Mouse (Mus musculus) forebrain, embryonic 16.5 days (tissue): ENCODE measurements around the gene Hyal2. TPM values are rescaled to one million over a fixed set of nuclear protein-coding genes. Genes with fewer than 3 reads are reported as not detected.

Source experiments
- ATAC-seq: fragments of 200-750 bp; cut with Nextera tagmentation; 2 replicates; pipeline ENCODE4 v1.8.0; 2017; ENCODE audit warnings: mild to moderate bottlenecking, moderate library complexity
- H3K27ac ChIP-seq: fragments of 300-500 bp; sonication (generic); 2 replicates; pipeline ENCODE4 v1.5.1; 2014; ENCODE audit warnings: low read length, control low read depth
- H3K27me3 ChIP-seq: fragments of 300-500 bp; sonication (generic); replicated peaks from 2 replicates; pipeline ENCODE4 v1.6.1; 2014; ENCODE audit warnings: low read length; ENCODE audit not compliant: control insufficient read depth, insufficient read depth
- H3K36me3 ChIP-seq: fragments of 300-500 bp; sonication (generic); 2 replicates; pipeline ENCODE4 v1.6.1; 2014; ENCODE audit not compliant: control insufficient read depth, insufficient read depth
- H3K4me1 ChIP-seq: fragments of 300-500 bp; sonication (generic); replicated peaks from 2 replicates; pipeline ENCODE4 v1.6.1; 2014; ENCODE audit warnings: low read length; ENCODE audit not compliant: control insufficient read depth, insufficient read depth
- H3K4me2 ChIP-seq: fragments of 300-500 bp; sonication (generic); 2 replicates; pipeline ENCODE4 v1.6.1; 2014; ENCODE audit warnings: mild to moderate bottlenecking, low read length, control low read depth
- H3K4me3 ChIP-seq: fragments of 300-500 bp; sonication (generic); replicated peaks from 2 replicates; pipeline ENCODE4 v1.5.1; 2014; ENCODE audit warnings: mild to moderate bottlenecking, low read length, control low read depth
- H3K9ac ChIP-seq: fragments of 300-500 bp; sonication (generic); replicated peaks from 2 replicates; pipeline ENCODE4 v1.6.1; 2014; ENCODE audit warnings: low read depth, low read length, control low read depth
- H3K9me3 ChIP-seq: fragments of 300-500 bp; sonication (generic); 2 replicates; pipeline ENCODE4 v1.6.1; 2016; ENCODE audit warnings: low read length; ENCODE audit not compliant: control insufficient read depth
- WGBS: fragments of 180-500 bp; shearing (Covaris S2); extraction: QIAGEN DNeasy Blood & Tissue Kit; methylation state at CpG from one replicate; pipeline ENCODE4 v1.1.7; 2014; 5-methylcytosine and 5-hydroxymethylcytosine counted together
- polyA plus RNA-seq: library from polyadenylated mRNA; unstranded; fragments of >200 nt; fragmentation: Nextera tagmentation; extraction: Ambion mirVana; gene quantifications from 2 replicates; pipeline ENCODE4 v1.2.1, GENCODE M21; 2015

Hyal2 gene
- polyA plus RNA-seq, 1 experiment from 2014 or later, result 69.7 TPM

GRCm38 (mm10) chr9:107551117-107551889, 16.4 kb upstream of the Hyal2 start, which contains the start of gene Rassf1:
Gene Rassf1 (plus strand): TSS chr9:107551555.
- ATAC-seq, result no peak
- Histone ChIP-seq H3K36me3 (no peaks in the 10 kb centered on the region), H3K9ac (peak within 1 kb of the TSS; percentile 65), H3K4me1 (peaks cover 50% of the 10 kb centered on the region), H3K27ac (no peak within 1 kb of the TSS), H3K27me3 (peaks cover 32% of the 10 kb centered on the region), H3K4me2 (peak within 1 kb of the TSS; percentile 72), H3K4me3 (peak within 1 kb of the TSS; percentile 45), H3K9me3 (no peaks in the 10 kb centered on the region)
- WGBS, result under 1% methylated on average over 63 of the region's 63 CpGs

GRCm38 (mm10) chr9:107551890-107552355, 15.8 kb upstream of the Hyal2 start:
- Histone ChIP-seq H3K4me3 (peak overlapping the region; percentile 45), H3K27me3 (peaks cover 32% of the 10 kb centered on the region), H3K4me2 (peak overlapping the region; percentile 72), H3K4me1 (peaks cover 49% of the 10 kb centered on the region), H3K9ac (peak overlapping the region; percentile 65; the same call in 1 of the 2 replicates), H3K36me3 (peaks cover 2% of the 10 kb centered on the region; the same call in 1 of the 2 replicates), H3K9me3 (no peaks in the 10 kb centered on the region), H3K27ac (no peak overlapping the region)
- no peak for ATAC-seq
- 13% methylated on average over 8 of the region's 8 CpGs for WGBS

GRCm38 (mm10) chr9:107552690-107553393, 14.9 kb upstream of the Hyal2 start:
- Histone ChIP-seq H3K4me2 (no peak overlapping the region), H3K27me3 (peaks cover 32% of the 10 kb centered on the region), H3K9me3 (no peaks in the 10 kb centered on the region), H3K27ac (no peak overlapping the region), H3K36me3 (peaks cover 8% of the 10 kb centered on the region; the same call in 1 of the 2 replicates), H3K4me1 (peaks cover 41% of the 10 kb centered on the region), H3K4me3 (no peak overlapping the region), H3K9ac (no peak overlapping the region)
- no peak for ATAC-seq
- 82% methylated on average over 5 of the region's 5 CpGs for WGBS

DNA sequence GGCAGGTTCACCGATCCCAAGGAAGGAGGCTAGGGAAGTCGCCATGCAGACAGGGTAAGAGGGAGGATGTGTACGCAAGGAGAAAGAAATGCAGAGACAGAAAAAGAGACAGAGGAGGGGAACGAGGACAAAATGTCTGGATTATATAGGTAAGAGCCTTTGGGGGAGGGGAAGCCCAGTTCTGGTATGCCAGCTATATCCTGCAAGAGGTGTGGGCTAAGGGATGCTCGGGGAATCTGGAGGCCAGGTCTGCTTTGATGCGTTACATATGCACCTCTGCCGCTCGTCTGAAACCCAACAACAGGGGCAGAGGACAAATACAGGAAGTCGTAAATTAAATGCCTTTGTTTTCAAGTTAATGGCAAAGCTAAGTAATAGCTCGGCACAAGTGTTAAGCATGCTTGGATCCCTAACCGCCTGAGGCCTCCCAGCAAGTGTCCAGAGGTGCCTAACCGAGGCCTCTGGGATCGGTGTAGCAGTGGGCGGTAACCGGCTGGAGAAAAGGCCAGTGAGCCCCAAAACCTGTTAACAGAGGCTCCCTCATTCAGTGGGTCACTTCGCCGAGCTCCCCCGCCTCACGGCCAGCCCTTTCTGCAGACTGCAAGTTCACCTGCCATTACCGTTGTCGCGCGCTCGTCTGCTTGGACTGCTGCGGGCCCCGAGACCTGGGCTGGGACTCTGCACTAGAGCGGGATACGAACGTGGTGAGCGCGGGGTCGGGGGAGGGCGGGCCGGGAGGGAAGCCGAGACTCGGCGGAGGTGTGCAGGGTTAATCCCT, 14.0 kb upstream of the Hyal2 start:
- Histone ChIP-seq H3K36me3 (peaks cover 16% of the 10 kb centered on the region), H3K4me3 (peak overlapping the region; percentile 86), H3K9me3 (no peaks in the 10 kb centered on the region), H3K4me2 (peak overlapping the region; percentile 97), H3K9ac (peak overlapping the region; percentile 75), H3K4me1 (peaks cover 41% of the 10 kb centered on the region), H3K27me3 (peaks cover 32% of the 10 kb centered on the region), H3K27ac (peak overlapping the region; percentile 67)
- ATAC-seq, result peak; percentile 69
- 3% methylated on average over 37 of the region's 37 CpGs for whole genome bisulfite sequencing

GRCm38 (mm10) chr9:107554319-107554825, 13.4 kb upstream of the Hyal2 start:
- H3K4me3 ChIP-seq, result peak overlapping the region; percentile 86
- peak overlapping the region; percentile 88 for H3K27ac ChIP-seq
- H3K4me2 ChIP-seq, result peak overlapping the region; percentile 97
- H3K36me3 ChIP-seq, result peaks cover 21% of the 10 kb centered on the region
- peak overlapping the region; percentile 86 for H3K9ac ChIP-seq
- peaks cover 30% of the 10 kb centered on the region for H3K27me3 ChIP-seq
- 1% methylated on average over 52 of the region's 53 CpGs for WGBS
- H3K4me1 ChIP-seq, result peaks cover 41% of the 10 kb centered on the region
- H3K9me3 ChIP-seq, result no peaks in the 10 kb centered on the region
- ATAC-seq, result peak; percentile 94

- Histone ChIP-seq H3K27me3 (peaks cover 24% of the 10 kb centered on the region), H3K4me3 (peak overlapping the region; percentile 86), H3K9me3 (no peaks in the 10 kb centered on the region), H3K27ac (peak overlapping the region; percentile 88), H3K9ac (peak overlapping the region; percentile 86), H3K4me1 (peaks cover 41% of the 10 kb centered on the region), H3K36me3 (peaks cover 28% of the 10 kb centered on the region), H3K4me2 (peak overlapping the region; percentile 97)
- ATAC-seq, result peak; percentile 24
- WGBS, result under 1% methylated on average over 23 of the region's 23 CpGs
These were observed 12.7 kb upstream of the Hyal2 start for GRCm38 (mm10) chr9:107555031-107555457.

- WGBS, result 45% methylated on average over 2 of the region's 2 CpGs
- no peak for ATAC-seq
- Histone ChIP-seq H3K4me2 (peak overlapping the region; percentile 97), H3K27me3 (peaks cover 18% of the 10 kb centered on the region), H3K36me3 (peaks cover 28% of the 10 kb centered on the region), H3K27ac (no peak overlapping the region), H3K9me3 (no peaks in the 10 kb centered on the region), H3K4me1 (peaks cover 41% of the 10 kb centered on the region), H3K9ac (peak overlapping the region; percentile 86), H3K4me3 (peak overlapping the region; percentile 86)
These were observed 12.0 kb upstream of the Hyal2 start for GRCm38 (mm10) chr9:107555701-107556100.

GRCm38 (mm10) chr9:107556346-107556745, 11.4 kb upstream of the Hyal2 start:
- H3K36me3 ChIP-seq, result peaks cover 30% of the 10 kb centered on the region
- H3K4me3 ChIP-seq, result no peak overlapping the region
- H3K9ac ChIP-seq, result no peak overlapping the region
- ATAC-seq, result no peak
- H3K4me1 ChIP-seq, result peaks cover 35% of the 10 kb centered on the region
- no peak overlapping the region for H3K4me2 ChIP-seq
- WGBS, result 84% methylated on average over 3 of the region's 3 CpGs
- peaks cover 13% of the 10 kb centered on the region for H3K27me3 ChIP-seq
- H3K27ac ChIP-seq, result no peak overlapping the region
- no peaks in the 10 kb centered on the region for H3K9me3 ChIP-seq
